Mouse (Mus musculus): ENCODE results near the gene Fam118b. TPM values are rescaled to one million over a fixed set of nuclear protein-coding genes. Genes with fewer than 3 reads are reported as not detected.

The Fam118b gene
- total and polyA plus RNA-seq, 3 experiments = 13.8 to 15.9 (median 15.2) TPM

DNA sequence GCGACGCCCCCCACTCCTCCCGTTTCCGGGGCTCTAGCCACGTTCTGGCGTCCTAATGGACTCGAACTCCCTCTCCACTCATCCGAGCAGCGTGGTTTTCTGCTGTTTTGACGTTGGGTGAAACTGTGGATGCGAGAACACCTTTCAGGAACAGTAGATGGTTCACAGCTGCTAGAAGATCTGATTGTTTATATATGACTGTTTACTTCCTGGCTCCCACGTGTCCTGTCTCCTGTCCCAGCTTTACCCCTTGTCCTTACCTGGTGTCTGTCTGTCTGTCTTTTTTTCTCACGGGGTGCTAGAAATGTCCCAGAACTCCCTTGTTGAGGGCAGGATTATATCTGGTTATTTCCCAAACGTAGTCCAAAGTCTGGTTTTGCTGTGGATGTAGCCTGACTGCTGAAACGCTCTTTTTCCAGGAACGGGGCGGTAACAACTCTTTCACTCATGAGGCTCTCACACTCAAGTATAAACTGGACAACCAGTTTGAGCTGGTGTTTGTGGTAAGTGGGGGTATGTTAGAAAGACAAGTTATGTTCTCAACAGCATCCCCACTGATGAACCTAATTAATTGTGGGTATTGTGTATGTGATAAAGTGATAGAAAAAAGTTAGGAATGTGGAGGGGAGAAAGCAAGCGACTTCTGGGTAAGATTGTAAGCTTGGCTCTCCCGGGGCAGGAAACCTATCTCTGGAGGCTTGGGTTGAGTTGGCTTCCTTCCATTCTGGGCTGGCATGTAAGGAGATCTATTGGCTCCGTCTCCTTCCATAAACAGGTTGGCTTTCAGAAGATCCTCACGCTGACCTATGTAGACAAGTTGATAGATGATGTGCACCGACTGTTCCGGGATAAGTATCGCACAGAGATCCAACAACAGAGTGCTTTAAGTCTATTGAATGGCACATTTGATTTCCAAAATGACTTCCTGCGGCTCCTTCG is 55.8 kb downstream of the Fam118b start:
- no peaks in the 10 kb centered on the region; the same call in none of the 2 replicates for H3K36me3 ChIP-seq (ENCODE audit: control insufficient read depth, insufficient read depth, low read length)
- peak overlapping the region; percentile 93 for H3K9ac ChIP-seq (ENCODE audit: low read depth, low read length)
- WGBS = 18% methylated on average over 26 of the region's 26 CpGs
- no peak for TF ChIP-seq CTCF (IDR thresholded peaks at IDR 0.05)
- peak overlapping the region; percentile 95 for H3K27ac ChIP-seq
- intact Hi-C loops (cut with DNase I) = loop anchor here (5.0 kb wide), 2 partner anchors 35 to 55 kb away; partner anchors contain the start of genes Dcps, Fam118b and Rpusd4
- H3K4me3 ChIP-seq = peak overlapping the region; percentile 93
- peaks cover 2% of the 10 kb centered on the region for H3K4me1 ChIP-seq (ENCODE audit: control insufficient read depth, insufficient read depth, low read length)
- H3K79me2 ChIP-seq (replicated peaks; ENCODE audit: control insufficient read depth, insufficient read depth, low read length) = no peaks in the 10 kb centered on the region
- no peak for DNase-seq
- no peaks in the 10 kb centered on the region for H3K27me3 ChIP-seq (ENCODE audit: control insufficient read depth, insufficient read depth, low read length)

DNA sequence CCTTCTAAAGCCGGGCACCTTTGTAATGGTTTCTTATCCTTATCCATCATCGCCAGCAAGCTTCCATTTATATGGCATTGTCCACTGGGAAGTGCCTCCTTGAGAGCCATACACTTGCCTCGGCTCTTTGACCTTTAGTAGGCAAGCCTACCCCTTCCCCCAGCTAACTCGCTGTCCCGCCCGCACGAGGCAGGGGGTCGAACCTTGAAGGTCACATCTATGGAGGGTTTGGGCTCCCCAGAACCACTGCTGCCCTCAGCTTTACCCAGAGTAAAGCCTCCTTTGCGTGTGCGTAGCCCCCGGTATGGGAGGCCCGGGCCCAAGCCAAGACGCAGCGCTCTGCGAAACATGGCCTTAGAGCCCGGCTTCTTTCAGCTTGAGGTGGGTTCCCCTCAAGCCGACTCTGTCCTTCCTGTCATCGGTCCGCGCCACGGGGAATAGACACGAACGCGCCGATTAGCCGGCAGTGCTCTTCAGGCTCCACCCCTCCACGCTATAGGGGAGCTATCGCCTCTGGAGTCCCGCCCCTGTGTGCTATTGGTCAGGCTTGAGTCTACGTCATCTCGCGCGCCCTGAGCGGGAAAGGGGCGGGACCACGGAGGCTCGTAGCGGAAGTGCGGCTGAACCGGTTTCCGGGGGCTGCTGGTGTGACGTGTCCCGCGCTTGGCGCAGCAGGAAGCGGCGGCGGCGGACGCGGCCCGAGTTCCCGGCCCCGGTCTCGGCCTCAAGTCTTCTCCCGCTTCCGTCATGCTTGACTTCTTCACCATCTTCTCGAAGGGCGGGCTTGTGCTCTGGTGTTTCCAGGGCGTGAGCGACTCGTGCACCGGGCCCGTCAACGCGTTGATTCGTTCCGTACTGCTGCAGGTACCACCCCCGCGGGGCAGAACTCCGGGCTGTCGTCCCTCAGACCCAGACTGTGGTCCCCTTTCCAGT is 56.8 kb downstream of the Fam118b start, which contains the start of gene Foxred1:
TSS of gene Foxred1 (minus strand) at position 514 of the 933 bp plus-strand sequence.
- no peaks in the 10 kb centered on the region; the same call in 1 of the 2 replicates for H3K36me3 ChIP-seq (ENCODE audit: control insufficient read depth, insufficient read depth, low read length)
- H3K9ac ChIP-seq (ENCODE audit: low read depth, low read length) = peak within 1 kb of the TSS; percentile 93
- peak within 1 kb of the TSS; percentile 93 for H3K4me3 ChIP-seq
- no peaks in the 10 kb centered on the region for H3K79me2 ChIP-seq (replicated peaks; ENCODE audit: control insufficient read depth, insufficient read depth, low read length)
- peaks cover 2% of the 10 kb centered on the region for H3K4me1 ChIP-seq (ENCODE audit: control insufficient read depth, insufficient read depth, low read length)
- H3K27me3 ChIP-seq (ENCODE audit: control insufficient read depth, insufficient read depth, low read length) = no peaks in the 10 kb centered on the region
- peak; percentile 98 to 99 for DNase-seq
- intact Hi-C loops (cut with DNase I) = loop anchor here (1.0 to 5.0 kb wide), 3 partner anchors 11 to 56 kb away; partner anchors contain the start of genes Dcps, Fam118b, Rpusd4 and Srpr
- 1% methylated on average over 71 of the region's 72 CpGs for WGBS
- peak within 1 kb of the TSS; percentile 98 for H3K27ac ChIP-seq
- TF ChIP-seq POLR2A (IDR thresholded peaks at IDR 0.05; ENCODE audit: insufficient read depth, low read depth, low read length) (peak; percentile 97), CTCF (IDR thresholded peaks at IDR 0.05) (no peak)

DNA sequence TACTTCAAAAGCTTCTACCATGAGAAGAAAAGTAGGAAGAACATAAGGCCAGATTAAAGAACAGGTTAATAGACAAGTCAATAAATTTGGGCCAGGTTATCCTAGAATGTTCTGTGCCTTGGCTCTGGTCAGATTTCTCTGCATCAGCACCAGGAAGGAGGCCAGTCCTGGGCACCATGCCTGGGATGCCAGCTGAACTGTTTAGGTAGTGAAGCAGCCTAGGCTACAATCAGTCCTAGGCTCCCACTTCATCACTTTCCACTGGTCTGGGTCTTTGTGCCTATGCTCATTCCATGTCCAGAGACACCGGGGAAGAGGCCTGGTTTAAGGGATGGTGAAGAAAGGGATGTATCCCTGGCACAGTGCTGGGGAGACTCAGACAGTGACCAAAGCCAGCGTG is 63.2 kb downstream of the Fam118b start:
- intact Hi-C loops (cut with DNase I) = loop anchor here (10.0 kb wide), 2 partner anchors 220 to 360 kb away; partner anchors contain the start of gene Cdon

DNA sequence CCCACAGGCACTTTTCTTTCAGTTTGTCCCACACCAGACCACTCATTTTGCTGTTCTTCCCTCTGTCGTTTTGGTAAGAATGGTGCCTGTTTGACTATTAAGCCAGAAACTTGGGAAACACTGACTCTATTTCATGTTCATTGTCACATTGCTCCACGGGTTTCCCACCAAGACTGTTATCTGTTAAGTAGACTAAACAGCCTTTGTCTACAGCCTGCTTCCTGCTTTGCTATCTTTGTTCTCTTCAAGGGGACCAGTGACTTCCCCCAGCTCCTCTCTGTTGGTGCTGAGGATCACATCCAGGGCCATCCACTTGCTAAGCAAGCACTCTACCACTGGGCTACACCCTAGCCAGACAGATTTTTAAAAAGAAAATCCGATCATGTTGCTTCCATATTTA is 64.1 kb downstream of the Fam118b start:
- Histone ChIP-seq H3K27ac (no peak overlapping the region), H3K27me3 (ENCODE audit: control insufficient read depth, insufficient read depth, low read length) (no peaks in the 10 kb centered on the region), H3K4me3 (no peak overlapping the region), H3K4me1 (ENCODE audit: control insufficient read depth, insufficient read depth, low read length) (peaks cover 4% of the 10 kb centered on the region), H3K36me3 (ENCODE audit: control insufficient read depth, insufficient read depth, low read length) (no peaks in the 10 kb centered on the region), H3K79me2 (replicated peaks; ENCODE audit: control insufficient read depth, insufficient read depth, low read length) (no peaks in the 10 kb centered on the region), H3K9ac (ENCODE audit: low read depth, low read length) (no peak overlapping the region)
- WGBS = 36% methylated on average over 3 of the region's 3 CpGs
- TF ChIP-seq POLR2A (IDR thresholded peaks at IDR 0.05; ENCODE audit: insufficient read depth, low read depth, low read length) = no peak
- TF ChIP-seq CTCF (IDR thresholded peaks at IDR 0.05) = no peak
- TF ChIP-seq EP300 (IDR thresholded peaks at IDR 0.05; ENCODE audit: insufficient read depth, low read depth, low read length) = no peak
- intact Hi-C loops (cut with DNase I) = loop anchor here (10.0 kb wide), 2 partner anchors 221 to 361 kb away; partner anchors contain the start of gene Cdon
- DNase-seq = no peak

More for the DNA sequence above, 63.2 kb downstream of the Fam118b start:
- no peak overlapping the region for H3K4me3 ChIP-seq
- H3K9ac ChIP-seq (ENCODE audit: low read depth, low read length) = no peak overlapping the region
- DNase-seq = no peak
- H3K27ac ChIP-seq = no peak overlapping the region
- peaks cover 4% of the 10 kb centered on the region for H3K4me1 ChIP-seq (ENCODE audit: control insufficient read depth, insufficient read depth, low read length)
- H3K79me2 ChIP-seq (replicated peaks; ENCODE audit: control insufficient read depth, insufficient read depth, low read length) = no peaks in the 10 kb centered on the region
- no peak for TF ChIP-seq EP300 (IDR thresholded peaks at IDR 0.05; ENCODE audit: insufficient read depth, low read depth, low read length)
- no peak for TF ChIP-seq CTCF (IDR thresholded peaks at IDR 0.05)
- TF ChIP-seq POLR2A (IDR thresholded peaks at IDR 0.05; ENCODE audit: insufficient read depth, low read depth, low read length) = no peak
- no peaks in the 10 kb centered on the region for H3K27me3 ChIP-seq (ENCODE audit: control insufficient read depth, insufficient read depth, low read length)
- 100% methylated on average over 2 of the region's 2 CpGs for WGBS
- H3K36me3 ChIP-seq (ENCODE audit: control insufficient read depth, insufficient read depth, low read length) = no peaks in the 10 kb centered on the region

DNA sequence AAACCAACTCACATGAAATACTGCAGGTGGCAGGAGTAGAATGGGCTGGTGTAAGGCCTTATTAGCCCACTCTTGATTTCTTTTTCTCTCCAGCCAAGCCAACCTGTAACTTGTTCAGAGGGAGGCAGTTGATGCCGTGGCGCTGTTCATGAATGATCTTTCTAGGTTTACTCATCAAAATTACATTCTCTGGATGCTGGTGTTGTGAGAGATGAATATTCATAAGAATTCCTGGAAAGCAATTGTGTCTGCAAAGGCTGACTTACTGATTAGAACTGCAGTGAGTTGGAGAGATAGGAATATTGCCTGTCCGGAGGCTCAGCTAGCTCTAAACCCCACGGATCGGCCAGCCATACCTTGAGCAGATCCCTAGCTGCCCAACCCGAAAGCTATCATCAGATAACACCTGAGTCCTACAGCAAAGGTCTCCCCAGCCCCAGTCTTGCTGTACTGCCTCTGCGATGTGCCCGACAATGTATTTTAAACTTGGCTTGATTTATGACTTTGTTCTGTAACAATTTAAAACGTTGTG is 67.0 kb downstream of the Fam118b start:
- Histone ChIP-seq H3K27ac (peak overlapping the region; percentile 83), H3K27me3 (ENCODE audit: control insufficient read depth, insufficient read depth, low read length) (no peaks in the 10 kb centered on the region), H3K4me3 (peak overlapping the region; percentile 60), H3K9ac (ENCODE audit: low read depth, low read length) (no peak overlapping the region; the same call in 1 of the 2 replicates), H3K36me3 (ENCODE audit: control insufficient read depth, insufficient read depth, low read length) (no peaks in the 10 kb centered on the region), H3K79me2 (replicated peaks; ENCODE audit: control insufficient read depth, insufficient read depth, low read length) (no peaks in the 10 kb centered on the region), H3K4me1 (ENCODE audit: control insufficient read depth, insufficient read depth, low read length) (peaks cover 4% of the 10 kb centered on the region)
- intact Hi-C loops (cut with DNase I) = loop anchor here (1.0 to 10.0 kb wide), 3 partner anchors 10 to 364 kb away; partner anchors contain the start of gene Cdon
- WGBS = 60% methylated on average over 9 of the region's 9 CpGs
- TF ChIP-seq EP300 (IDR thresholded peaks at IDR 0.05; ENCODE audit: insufficient read depth, low read depth, low read length) = no peak
- no peak for TF ChIP-seq CTCF (IDR thresholded peaks at IDR 0.05)
- no peak for TF ChIP-seq POLR2A (IDR thresholded peaks at IDR 0.05; ENCODE audit: insufficient read depth, low read depth, low read length)
- no peak for DNase-seq
